Mouse (Mus musculus): ENCODE measurements around the gene Gm28557.

- TF ChIP-seq ZNF384 (IDR thresholded peaks at IDR 0.05; ENCODE audit: low read depth, low read length) (no peak), CHD2 (IDR thresholded peaks at IDR 0.05; ENCODE audit: low read depth, low read length) (no peak), MAFK (IDR thresholded peaks at IDR 0.05; ENCODE audit: insufficient read depth, low read depth, low read length) (no peak), HCFC1 (IDR thresholded peaks at IDR 0.05; ENCODE audit: borderline replicate concordance, insufficient read depth, low read length) (no peak)
These were observed 46.0 kb downstream of the Gm28557 start for GRCm38 (mm10) chr13:67062427-67062826.
